Mouse (Mus musculus): Measurements from ENCODE around the gene Atox1. TPM values are rescaled to one million over a fixed set of nuclear protein-coding genes. Genes with fewer than 3 reads are reported as not detected.

The Atox1 gene
- 176 and 189 TPM in 2 replicates for polyA plus RNA-seq (2012; rRNA removed)

GRCm38 (mm10) chr11:55461019-55461645 is at the start of gene Atox1:
Gene Atox1 (minus strand): TSS chr11:55461239.

GRCm38 (mm10) chr11:55469048-55469843 is 8.2 kb upstream of the Atox1 start, which contains the start of gene G3bp1:
Gene G3bp1 (plus strand): TSS chr11:55469685.

GRCm38 (mm10) chr11:55422978-55423377 is 38.1 kb downstream of the Atox1 start, which contains the start of gene Sparc:
Gene Sparc (minus strand): TSS chr11:55423183.

Other genes with a start within 250 kb of the Atox1 start
- gene Fat2, start 124.7 kb downstream of the Atox1 start, polyA plus RNA-seq (2012; rRNA removed), result 0.14 and 0.44 TPM in 2 replicates
- 422 and 733 TPM in 2 replicates for gene Sparc, start 38.1 kb downstream of the Atox1 start, polyA plus RNA-seq (2012; rRNA removed)
- 62.6 and 67.0 TPM in 2 replicates for gene G3bp1, start 8.4 kb upstream of the Atox1 start, polyA plus RNA-seq (2012; rRNA removed)
- 0.54 and 0.84 TPM in 2 replicates for gene Glra1, start 147.0 kb upstream of the Atox1 start, polyA plus RNA-seq (2012; rRNA removed)

Measured in central nervous system, embryonic 14 days (tissue).